Mouse (Mus musculus) skeletal muscle tissue, adult 2 months (tissue): ENCODE data around the gene Gm21708.
"Not testable (repeated sequence)": the region's sequence is repeated elsewhere in the genome, so short reads cannot be mapped to it uniquely, and the experiment has no call there.

Experiments used
- DNase-seq: peaks from one replicate; pipeline ENCODE4 v3.0.0-alpha.2; 2012; ENCODE audit warnings: low read depth, low spot score

Gene Gm21708

DNA sequence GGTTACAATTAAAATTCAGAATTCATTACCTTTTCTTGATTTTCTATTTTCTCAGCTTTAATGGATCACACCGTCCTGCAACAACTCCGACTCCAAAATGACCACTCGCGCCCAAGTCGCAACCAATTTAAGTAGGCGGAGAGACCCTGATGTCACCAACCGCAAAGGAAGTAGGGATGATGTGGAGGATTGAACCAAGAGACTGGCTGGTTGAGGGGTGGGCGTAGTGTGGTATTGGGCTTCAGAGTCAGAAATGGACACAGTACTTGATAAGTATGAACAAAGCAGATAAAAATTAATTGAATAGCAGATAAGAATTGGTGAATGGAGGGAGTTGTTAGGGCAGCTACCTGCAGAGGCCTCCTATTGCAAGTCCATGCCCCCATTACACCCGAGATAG lies at the start of gene Gm21708, which contains the start of gene Gm21704:
Gene Gm21708 (minus strand): TSS at position 101 of the 400 bp plus-strand sequence.
Gene Gm21704 (minus strand): TSS at position 101 of the 400 bp plus-strand sequence.
- DNase-seq, result not testable (repeated sequence)
